Mouse (Mus musculus) kidney, embryonic 16.5 days (tissue): ENCODE results near the gene Phtf1. TPM values are rescaled to one million over a fixed set of nuclear protein-coding genes. Genes with fewer than 3 reads are reported as not detected.

ENCODE experiments used
- ATAC-seq: fragments of 200-750 bp; cut with Nextera tagmentation; 2 replicates; pipeline ENCODE4 v1.8.0; 2017; ENCODE audit warnings: moderate TSS enrichment; ENCODE audit not compliant: low FRiP score, low TSS enrichment
- H3K27ac ChIP-seq: fragments of 300-500 bp; sonication (generic); 2 replicates; pipeline ENCODE4 v1.5.1; 2014; ENCODE audit warnings: low read length
- H3K27me3 ChIP-seq: fragments of 300-500 bp; sonication (generic); 2 replicates; pipeline ENCODE4 v1.6.1; 2014; ENCODE audit warnings: low read length, control low read depth, mixed read lengths; ENCODE audit not compliant: insufficient read depth
- H3K36me3 ChIP-seq: fragments of 300-500 bp; sonication (generic); 2 replicates; pipeline ENCODE4 v1.6.1; 2014; ENCODE audit warnings: low read length, control low read depth, mixed read lengths; ENCODE audit not compliant: insufficient read depth
- H3K4me1 ChIP-seq: fragments of 300-500 bp; sonication (generic); 2 replicates; pipeline ENCODE4 v1.6.1; 2014; ENCODE audit warnings: low read length, control low read depth, mixed read lengths; ENCODE audit not compliant: insufficient read depth
- H3K4me2 ChIP-seq: fragments of 300-500 bp; sonication (generic); replicated peaks from 2 replicates; pipeline ENCODE4 v1.6.1; 2014; ENCODE audit warnings: low read depth, low read length
- H3K4me3 ChIP-seq: fragments of 300-500 bp; sonication (generic); 2 replicates; pipeline ENCODE4 v1.5.1; 2014; ENCODE audit warnings: mild to moderate bottlenecking, low read length
- H3K9ac ChIP-seq: fragments of 300-500 bp; sonication (generic); replicated peaks from 2 replicates; pipeline ENCODE4 v1.6.1; 2014; ENCODE audit warnings: low read length
- H3K9me3 ChIP-seq: fragments of 300-500 bp; sonication (generic); 2 replicates; pipeline ENCODE4 v1.6.1; 2016; ENCODE audit warnings: low read length, control low read depth
- WGBS: fragments of 180-500 bp; shearing (Covaris S2); extraction: QIAGEN DNeasy Blood & Tissue Kit; methylation state at CpG from one replicate; pipeline ENCODE4 v1.1.7; 2014; 5-methylcytosine and 5-hydroxymethylcytosine counted together
- polyA plus RNA-seq: library from polyadenylated mRNA; unstranded; fragments of >200 nt; fragmentation: Nextera tagmentation; extraction: Ambion mirVana; gene quantifications from 2 replicates; pipeline ENCODE4 v1.2.1, GENCODE M21; 2015

The Phtf1 gene
- 25.9 and 26.8 TPM in 2 replicates for polyA plus RNA-seq

DNA sequence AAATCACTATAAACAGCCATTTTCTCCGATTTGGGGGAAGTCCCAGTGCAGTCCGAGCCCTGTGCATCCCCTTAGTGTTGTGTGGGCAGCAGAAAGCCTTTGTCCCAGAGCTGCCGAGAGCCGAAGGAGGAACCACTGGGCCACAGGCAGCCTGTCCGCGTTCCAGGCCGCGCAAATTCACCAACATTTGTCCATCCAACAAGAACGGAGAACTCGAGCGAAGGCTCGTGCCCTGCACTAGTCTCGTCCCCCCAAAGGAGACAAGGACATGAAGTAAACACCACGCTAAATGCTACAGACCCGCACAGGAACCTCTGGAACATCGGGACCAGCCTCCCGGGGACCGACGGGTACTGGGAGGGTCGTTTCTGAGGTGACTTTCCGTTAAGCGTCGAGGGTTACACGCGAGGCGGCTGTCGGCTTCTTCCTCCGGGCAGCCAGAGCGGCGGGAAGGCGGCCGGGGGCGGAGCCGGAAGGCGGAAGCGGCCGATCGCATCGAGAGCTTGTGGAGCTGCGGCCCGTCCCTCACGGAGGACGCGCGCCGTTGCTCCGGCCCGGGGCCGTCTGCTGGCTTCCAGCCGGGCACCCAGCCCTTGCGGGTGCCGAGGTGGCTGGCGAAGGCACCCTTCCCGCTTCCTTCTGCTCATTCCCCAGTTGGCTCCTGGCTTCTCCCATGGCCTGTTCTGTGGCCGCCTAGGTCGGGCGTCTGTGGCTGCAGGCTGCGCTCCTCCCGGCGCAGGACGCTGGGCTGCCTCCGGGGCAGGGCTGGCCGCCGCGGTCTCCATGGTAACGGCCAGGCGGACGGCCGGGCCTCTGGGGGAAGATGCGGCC, at the start of gene Phtf1:
Gene Phtf1, plus strand, starts transcription at position 250 of the 831 bp plus-strand sequence.
- Histone ChIP-seq H3K4me2 (peak within 1 kb of the TSS; percentile 85), H3K4me1 (peaks cover 10% of the 10 kb centered on the region), H3K27me3 (no peaks in the 10 kb centered on the region), H3K9me3 (no peaks in the 10 kb centered on the region), H3K4me3 (peak within 1 kb of the TSS; percentile 93), H3K27ac (peak within 1 kb of the TSS; percentile 97), H3K9ac (peak within 1 kb of the TSS; percentile 95), H3K36me3 (peaks cover 3% of the 10 kb centered on the region; the same call in 1 of the 2 replicates)
- ATAC-seq: peak; percentile 99
- WGBS: under 1% methylated on average over 70 of the region's 70 CpGs

DNA sequence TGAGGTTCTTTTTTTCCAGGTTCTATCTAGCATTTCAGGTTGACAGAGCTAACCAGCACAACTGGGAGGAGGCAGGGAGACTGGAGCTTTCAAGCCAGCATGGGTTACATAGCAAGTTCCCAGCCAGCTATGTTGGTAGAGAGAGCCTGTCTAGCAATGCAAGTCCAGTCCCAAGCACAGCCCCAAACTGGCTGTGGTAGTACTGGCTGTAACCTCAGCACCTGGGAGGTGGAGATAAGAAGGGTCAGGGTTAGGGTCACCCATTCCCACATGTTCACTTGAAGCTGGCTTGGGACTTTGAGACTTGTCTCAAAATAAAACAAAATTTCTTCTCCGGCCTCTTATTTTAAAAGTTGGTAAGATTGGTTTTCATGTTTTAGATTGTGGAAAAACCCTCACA, 47.8 kb upstream of the Phtf1 start:
- no peak overlapping the region for H3K4me3 ChIP-seq
- no peak overlapping the region for H3K27ac ChIP-seq

DNA sequence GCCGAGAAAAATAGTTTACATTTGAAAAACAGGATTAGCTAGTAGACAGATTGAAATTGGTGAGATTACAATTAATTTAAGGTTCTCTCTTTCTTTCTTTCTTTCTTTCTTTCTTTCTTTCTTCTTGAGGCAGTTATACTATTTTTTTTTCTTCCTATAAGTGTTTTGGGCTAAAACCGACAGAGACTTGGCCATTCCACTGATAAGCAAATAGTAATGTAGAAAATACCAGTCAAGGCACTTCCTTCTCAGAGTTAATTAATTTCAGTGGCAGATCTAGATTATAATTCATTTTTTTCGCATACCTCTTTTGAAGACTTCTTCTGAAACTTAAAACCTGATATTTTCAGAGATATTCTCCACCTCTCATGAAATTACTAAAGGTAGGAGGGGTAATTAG, 42.6 kb upstream of the Phtf1 start:
- Histone ChIP-seq H3K27me3 (no peaks in the 10 kb centered on the region), H3K4me3 (no peak overlapping the region), H3K4me1 (peaks cover 12% of the 10 kb centered on the region; the same call in 1 of the 2 replicates), H3K27ac (no peak overlapping the region), H3K9ac (no peak overlapping the region), H3K36me3 (0 out of 2 replicates have a peak, but pooled peaks cover 2% of the 10 kb centered on the region), H3K9me3 (no peaks in the 10 kb centered on the region), H3K4me2 (no peak overlapping the region)
- no peak for ATAC-seq
- WGBS: 67% methylated on average over 3 of the region's 3 CpGs

More for the DNA sequence above, 47.8 kb upstream of the Phtf1 start:
- H3K4me2 ChIP-seq: no peak overlapping the region
- 94% methylated on average over 1 of the region's 1 CpGs for WGBS
- H3K9ac ChIP-seq: no peak overlapping the region
- no peaks in the 10 kb centered on the region for H3K36me3 ChIP-seq
- ATAC-seq: no peak
- peaks cover 25% of the 10 kb centered on the region for H3K4me1 ChIP-seq
- H3K27me3 ChIP-seq: no peaks in the 10 kb centered on the region
- H3K9me3 ChIP-seq: no peaks in the 10 kb centered on the region

DNA sequence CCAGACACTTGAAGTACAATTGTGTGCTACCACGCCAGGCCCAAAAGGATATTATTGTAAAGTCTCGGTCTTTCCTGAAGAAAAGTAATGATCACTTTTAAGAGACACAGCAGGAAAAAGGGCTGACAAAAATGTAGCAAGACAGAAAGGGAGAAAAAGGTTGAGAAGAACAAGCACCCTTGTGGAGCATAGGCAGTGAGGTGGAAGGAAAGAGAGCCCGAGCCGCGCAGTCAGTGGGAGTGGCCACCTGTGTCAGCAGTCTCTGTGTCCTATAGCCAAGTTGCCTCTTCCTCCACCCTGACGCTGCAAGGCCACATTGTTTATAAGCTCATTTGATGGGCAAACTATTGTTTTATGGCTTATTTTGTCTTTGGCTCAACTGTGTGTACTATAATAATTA, 40.4 kb upstream of the Phtf1 start:
- H3K9me3 ChIP-seq: no peaks in the 10 kb centered on the region
- no peak overlapping the region for H3K9ac ChIP-seq
- no peak for ATAC-seq
- no peaks in the 10 kb centered on the region for H3K27me3 ChIP-seq
- 0 out of 2 replicates have a peak, but pooled peaks cover 8% of the 10 kb centered on the region for H3K36me3 ChIP-seq
- H3K4me2 ChIP-seq: no peak overlapping the region
- WGBS: 55% methylated on average over 6 of the region's 6 CpGs
- 0 out of 2 replicates have a peak overlapping the region, but pooled peaks have one; percentile 38 for H3K27ac ChIP-seq
- peaks cover 10% of the 10 kb centered on the region; the same call in 1 of the 2 replicates for H3K4me1 ChIP-seq
- H3K4me3 ChIP-seq: no peak overlapping the region

DNA sequence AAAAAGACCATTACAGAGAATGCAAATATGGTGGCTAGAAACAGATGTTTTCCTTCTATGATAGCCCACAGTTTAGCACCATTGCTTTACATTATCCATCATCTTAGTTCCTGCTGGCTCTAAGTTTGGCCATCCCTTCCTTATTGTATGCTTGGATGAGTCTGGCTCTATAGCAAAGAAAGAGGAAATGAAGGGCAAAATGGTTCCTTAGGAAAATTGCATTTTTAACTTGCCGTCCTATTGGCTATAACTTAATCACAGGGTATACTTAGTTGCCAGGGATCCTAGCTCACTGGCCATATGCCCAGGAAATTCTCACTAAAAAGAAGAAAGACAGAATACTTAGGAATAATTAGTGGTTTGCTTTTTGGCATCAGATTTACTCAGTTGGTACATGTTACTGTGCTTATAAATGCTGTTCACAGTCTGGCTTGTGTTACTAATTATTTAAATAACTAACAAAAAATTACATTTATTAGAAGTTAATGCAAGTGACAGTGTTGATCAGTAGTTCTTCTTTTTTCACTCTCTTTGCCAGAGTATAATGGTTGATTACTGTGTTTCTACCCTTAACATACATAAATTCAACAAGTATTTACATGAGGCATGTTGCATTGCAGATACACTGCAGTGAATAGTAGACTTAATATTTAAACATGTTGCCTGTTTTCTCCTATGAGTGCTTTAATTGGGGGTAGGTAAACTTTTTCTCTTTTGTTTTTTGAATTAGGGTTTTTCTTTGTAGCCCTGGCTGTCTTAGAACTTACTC, 22.9 kb upstream of the Phtf1 start:
- no peak for ATAC-seq
- Histone ChIP-seq H3K4me1 (no peaks in the 10 kb centered on the region), H3K36me3 (no peaks in the 10 kb centered on the region; the same call in 1 of the 2 replicates), H3K27ac (no peak overlapping the region), H3K9ac (no peak overlapping the region), H3K27me3 (no peaks in the 10 kb centered on the region), H3K4me2 (no peak overlapping the region), H3K9me3 (no peaks in the 10 kb centered on the region; the same call in 1 of the 2 replicates), H3K4me3 (no peak overlapping the region)
- 92% methylated on average over 1 of the region's 1 CpGs for WGBS

DNA sequence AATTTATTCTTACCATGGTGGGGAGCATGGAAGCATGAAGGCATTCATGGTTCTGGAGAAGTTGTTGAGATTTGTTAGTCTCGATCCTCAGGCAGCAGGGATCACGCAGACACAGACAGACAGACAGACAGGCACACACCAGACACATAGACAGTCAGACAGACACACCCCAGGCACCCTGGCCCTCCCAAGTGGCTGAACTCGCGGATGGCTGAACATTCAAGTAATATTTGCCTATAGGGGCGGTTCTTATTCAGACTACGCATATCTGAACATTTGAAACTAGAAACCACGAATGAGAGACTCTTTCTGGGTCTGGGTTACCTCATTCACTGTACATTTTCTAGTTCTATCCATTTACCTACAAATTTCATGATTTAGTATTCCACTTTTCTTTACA, 19.2 kb upstream of the Phtf1 start:
- no peak for ATAC-seq
- Histone ChIP-seq H3K4me1 (no peaks in the 10 kb centered on the region), H3K36me3 (no peaks in the 10 kb centered on the region; the same call in 1 of the 2 replicates), H3K4me2 (no peak overlapping the region), H3K27ac (no peak overlapping the region), H3K4me3 (no peak overlapping the region), H3K27me3 (no peaks in the 10 kb centered on the region), H3K9ac (no peak overlapping the region), H3K9me3 (no peaks in the 10 kb centered on the region; the same call in 1 of the 2 replicates)
- 90% methylated on average over 7 of the region's 7 CpGs for WGBS

DNA sequence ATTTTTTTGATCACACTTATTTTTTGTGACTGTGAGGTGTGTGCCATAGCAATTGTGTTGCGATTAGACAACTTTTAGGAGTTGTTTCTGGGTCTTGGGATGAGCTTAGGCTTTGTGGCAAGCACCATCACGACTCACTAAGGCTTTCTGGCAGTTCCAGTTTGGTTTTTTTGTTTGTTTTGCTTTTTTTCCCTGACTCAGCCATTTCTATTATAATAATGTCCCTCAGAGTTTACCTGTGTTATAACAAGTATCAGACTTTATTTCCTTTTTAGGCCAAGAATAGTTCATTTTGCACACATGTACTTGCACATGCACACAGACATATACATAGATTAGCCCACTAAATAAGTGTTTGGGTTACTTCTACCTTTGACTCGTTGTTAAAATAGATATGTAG, 7.3 kb upstream of the Phtf1 start:
- no peaks in the 10 kb centered on the region for H3K27me3 ChIP-seq
- 92% methylated on average over 3 of the region's 3 CpGs for WGBS
- H3K4me2 ChIP-seq: no peak overlapping the region
- no peak overlapping the region for H3K27ac ChIP-seq
- no peak for ATAC-seq
- no peak overlapping the region for H3K9ac ChIP-seq
- no peak overlapping the region for H3K4me3 ChIP-seq
- peaks cover 12% of the 10 kb centered on the region for H3K36me3 ChIP-seq
- H3K4me1 ChIP-seq: no peaks in the 10 kb centered on the region
- no peaks in the 10 kb centered on the region for H3K9me3 ChIP-seq

DNA sequence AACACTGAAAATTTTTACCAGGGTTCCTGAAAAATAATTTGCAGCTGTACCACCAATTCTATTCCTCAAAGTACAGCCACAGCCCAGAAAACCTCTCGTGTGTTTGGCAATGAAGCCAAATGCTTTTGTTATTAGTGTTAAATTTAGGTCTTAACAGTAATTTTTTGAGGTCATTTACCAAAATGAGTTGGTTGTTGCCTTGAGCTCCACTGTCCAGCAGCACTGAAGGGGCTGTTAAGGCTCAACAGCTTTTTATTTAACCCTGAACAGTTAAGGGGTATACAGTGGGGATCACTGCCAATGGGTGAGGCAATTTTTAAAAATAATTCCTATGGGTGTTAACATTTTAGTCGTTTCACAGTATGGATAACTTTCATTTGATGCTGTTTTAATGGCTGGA, 679 bp upstream of the Phtf1 start:
- H3K27me3 ChIP-seq: no peaks in the 10 kb centered on the region
- peak overlapping the region; percentile 97 for H3K27ac ChIP-seq
- H3K4me1 ChIP-seq: peaks cover 10% of the 10 kb centered on the region
- H3K4me2 ChIP-seq: peak overlapping the region; percentile 85
- no peaks in the 10 kb centered on the region for H3K9me3 ChIP-seq
- peak overlapping the region; percentile 95 for H3K9ac ChIP-seq
- peaks cover 6% of the 10 kb centered on the region; the same call in 1 of the 2 replicates for H3K36me3 ChIP-seq
- 19% methylated on average over 2 of the region's 2 CpGs for WGBS
- ATAC-seq: no peak
- peak overlapping the region; percentile 93 for H3K4me3 ChIP-seq

DNA sequence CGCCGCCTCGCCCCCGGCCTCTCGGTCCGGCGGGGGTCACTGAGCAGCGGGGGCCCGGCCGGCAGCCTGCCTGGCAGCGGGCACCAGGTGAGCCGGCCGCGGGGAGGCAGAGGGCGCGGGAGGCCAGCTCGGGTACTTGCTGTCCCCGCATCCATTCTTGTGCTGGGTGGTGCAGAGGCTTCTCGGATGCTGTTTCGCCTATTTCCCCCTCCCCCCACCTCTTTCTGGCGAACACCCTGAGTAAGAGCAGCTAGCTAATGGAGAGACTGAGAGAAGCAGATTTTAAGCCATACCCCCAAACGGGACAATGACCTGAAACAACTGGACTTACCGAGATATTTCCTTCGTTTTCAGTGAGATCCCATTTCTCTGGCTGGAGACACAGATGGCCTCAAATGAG, 791 bp downstream of the Phtf1 start:
- Histone ChIP-seq H3K4me1 (peaks cover 10% of the 10 kb centered on the region), H3K27ac (peak overlapping the region; percentile 97), H3K4me3 (peak overlapping the region; percentile 93), H3K9ac (peak overlapping the region; percentile 95), H3K4me2 (peak overlapping the region; percentile 85), H3K9me3 (no peaks in the 10 kb centered on the region), H3K36me3 (peaks cover 3% of the 10 kb centered on the region; the same call in 1 of the 2 replicates), H3K27me3 (no peaks in the 10 kb centered on the region)
- WGBS: under 1% methylated on average over 22 of the region's 24 CpGs
- peak; percentile 84 for ATAC-seq
